Mouse (Mus musculus) thymus, postnatal 0 days (tissue): Measurements from ENCODE around the gene Plscr3. TPM values are rescaled to one million over a fixed set of nuclear protein-coding genes. Genes with fewer than 3 reads are reported as not detected.

Experiments
- DNase-seq: peaks from one replicate; pipeline ENCODE4 v3.0.0-alpha.2; 2015; ENCODE audit warnings: low spot score
- microRNA-seq: library from miRNA; unstranded; fragments of <30 nt; microRNA quantifications from one replicate; pipeline ENCODE4, GENCODE M21; 2016; ENCODE audit warnings: borderline number of aligned reads
- polyA plus RNA-seq: library from polyadenylated mRNA; unstranded; fragments of >200 nt; fragmentation: Nextera tagmentation; extraction: Ambion mirVana; gene quantifications from 2 replicates; pipeline ENCODE4 v1.2.1, GENCODE M21; 2015

Gene Plscr3
- polyA plus RNA-seq, 1 experiment from 2014 or later, result 68.4 TPM

- no peak for DNase-seq
Measured at GRCm38 (mm10) chr11:69891482-69891881, 45.3 kb downstream of the Plscr3 start.

GRCm38 (mm10) chr11:69894671-69895070 lies 48.5 kb downstream of the Plscr3 start:
- peak; percentile 88 for DNase-seq

- DNase-seq, result peak; percentile 81
Measured at GRCm38 (mm10) chr11:69895291-69895690, 49.1 kb downstream of the Plscr3 start, which contains the start of gene Acap1. Gene Acap1, minus strand, starts transcription at chr11:69895539.

DNA sequence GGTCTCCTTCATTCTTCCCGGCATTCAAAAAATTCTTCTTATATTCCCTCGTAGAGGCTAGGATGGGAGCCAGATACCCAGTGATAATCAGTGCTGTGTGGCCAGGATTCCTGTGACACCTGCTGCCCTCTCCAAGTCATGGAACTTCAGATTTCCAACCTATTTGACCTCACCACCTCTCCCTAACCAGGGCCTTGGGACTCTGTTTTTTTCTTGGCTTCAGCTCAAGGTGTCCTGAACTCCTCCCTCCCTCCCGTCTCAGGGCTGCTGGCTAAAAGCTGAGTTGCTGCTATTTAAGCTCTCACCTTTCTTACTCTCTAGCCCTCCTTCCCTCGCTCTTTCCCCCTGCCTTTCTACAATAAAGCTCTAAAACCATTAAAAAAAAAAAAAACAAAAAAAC lies 53.7 kb downstream of the Plscr3 start:
- no peak for DNase-seq

DNA sequence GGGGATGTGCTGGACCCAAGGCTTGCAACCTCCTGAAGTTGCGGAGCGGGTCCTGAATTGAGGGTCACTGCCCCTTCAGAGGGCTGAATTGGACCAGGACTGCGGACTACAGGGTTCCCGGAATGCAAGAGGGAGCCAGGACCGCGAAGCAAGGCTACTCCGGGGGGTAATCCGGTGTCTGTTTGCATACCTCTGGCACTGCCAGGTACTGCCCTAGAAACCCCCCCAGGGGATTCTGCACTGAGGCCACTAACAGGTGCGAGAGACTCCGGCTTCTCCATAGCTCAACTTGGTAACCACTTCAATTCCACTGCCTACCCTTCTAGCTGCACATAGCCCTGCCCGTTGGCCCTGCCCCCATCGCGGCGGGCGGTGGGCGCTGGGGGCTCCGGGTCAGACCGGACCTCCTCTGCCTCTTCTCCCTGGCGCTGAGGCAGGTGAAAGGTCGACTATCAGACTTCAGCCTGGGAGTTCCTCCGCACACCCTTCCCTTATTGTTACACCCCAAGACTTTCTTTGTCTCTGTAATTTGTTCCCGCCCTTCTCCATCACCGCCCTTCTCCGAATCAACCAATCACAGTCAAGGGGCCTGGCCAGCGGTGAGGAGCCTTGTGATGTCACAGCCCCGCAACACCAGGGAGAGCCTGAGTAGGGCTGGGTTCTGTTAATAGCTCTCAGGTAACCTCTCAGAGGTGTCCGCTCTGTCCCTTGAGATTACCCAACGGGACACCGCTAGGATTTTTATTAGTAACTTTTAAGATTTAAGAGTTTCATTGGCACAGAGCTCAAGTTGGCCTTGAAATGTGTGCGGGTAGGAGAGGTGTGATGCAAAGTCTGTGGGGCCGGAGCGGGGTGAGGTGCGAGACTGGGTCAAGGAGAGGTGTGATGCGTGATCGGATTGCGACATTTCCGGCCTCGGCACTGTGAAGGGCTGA lies 54.6 kb downstream of the Plscr3 start, which contains the start of the genes 2810408A11Rik and Neurl4:
2810408A11Rik (minus strand) TSS at position 517 of the 935 bp plus-strand sequence.
Neurl4 (plus strand) TSS at position 602 of the 935 bp plus-strand sequence.
- peak; percentile 96 for DNase-seq

DNA sequence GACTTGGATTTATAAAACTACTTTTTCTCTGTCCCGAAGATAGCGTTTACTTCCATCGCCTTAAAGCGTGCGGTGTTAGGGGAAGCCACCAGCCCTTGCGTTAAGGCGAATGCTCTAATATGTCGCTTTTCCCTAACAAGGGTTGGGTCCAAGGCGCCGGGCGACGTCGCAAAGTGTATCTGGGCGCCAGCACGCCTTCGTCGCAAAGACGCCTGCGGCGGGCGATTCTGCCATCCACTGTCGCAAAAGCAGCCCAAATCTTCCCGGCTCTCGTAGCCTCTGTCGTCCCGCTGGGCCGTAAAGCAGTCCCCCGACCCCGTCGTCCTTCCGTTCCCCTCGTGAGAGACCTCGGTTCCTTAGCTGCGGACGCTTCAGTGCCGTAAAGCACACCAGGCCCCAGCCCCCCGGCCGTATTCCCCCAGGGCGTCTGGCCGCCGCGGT lies 55.2 kb downstream of the Plscr3 start:
- peak; percentile 98 for DNase-seq

Small RNA genes lying within 50 kb of the gene (microRNA-seq; reads per million reads assigned to microRNA genes)
- not detected for gene Mir6924

Other genes starting within 250 kb of the Plscr3 start
- gene Atp1b2, start 240.4 kb upstream of the Plscr3 start, polyA plus RNA-seq, result 1.7 and 1.8 TPM in 2 replicates
- 0.13 TPM in 1 of 2 replicates, not detected in the other for gene Shbg, start 228.5 kb upstream of the Plscr3 start, polyA plus RNA-seq
- gene Sat2, start 224.4 kb upstream of the Plscr3 start, polyA plus RNA-seq, result 3.5 and 4.3 TPM in 2 replicates
- gene Fxr2, start 213.4 kb upstream of the Plscr3 start, polyA plus RNA-seq, result 18.4 and 26.6 TPM in 2 replicates
- gene Sox15, start 191.1 kb upstream of the Plscr3 start, polyA plus RNA-seq, result 0.15 and 0.22 TPM in 2 replicates
- gene Mpdu1, start 183.7 kb upstream of the Plscr3 start, polyA plus RNA-seq, result 71.1 and 75.2 TPM in 2 replicates
- 32.5 and 33.3 TPM in 2 replicates for gene Cd68, start 180.2 kb upstream of the Plscr3 start, polyA plus RNA-seq
- gene Eif4a1, start 174.0 kb upstream of the Plscr3 start, polyA plus RNA-seq, result 560 and 602 TPM in 2 replicates
- gene Senp3, start 164.3 kb upstream of the Plscr3 start, polyA plus RNA-seq, result 60.2 and 69.1 TPM in 2 replicates
- gene Tnfsf13, start 160.6 kb upstream of the Plscr3 start, polyA plus RNA-seq, result 0.31 and 0.49 TPM in 2 replicates
- gene Tnfsf12, start 150.5 kb upstream of the Plscr3 start, polyA plus RNA-seq, result 2.6 and 2.7 TPM in 2 replicates
- 1.5 and 2.1 TPM in 2 replicates for gene Tnfsfm13, start 150.3 kb upstream of the Plscr3 start, polyA plus RNA-seq
- gene Polr2a, start 87.7 kb upstream of the Plscr3 start, polyA plus RNA-seq, result 20.6 and 22.4 TPM in 2 replicates
- 0.14 TPM in 1 of 2 replicates, not detected in the other for gene Slc35g3, start 84.4 kb upstream of the Plscr3 start, polyA plus RNA-seq
- 2.5 and 2.6 TPM in 2 replicates for gene Zbtb4, start 80.5 kb upstream of the Plscr3 start, polyA plus RNA-seq
- 3.2 and 3.4 TPM in 2 replicates for gene Chrnb1, start 50.4 kb upstream of the Plscr3 start, polyA plus RNA-seq
- gene Fgf11, start 44.5 kb upstream of the Plscr3 start, polyA plus RNA-seq, result 0.65 and 0.84 TPM in 2 replicates
- 11.2 and 12.8 TPM in 2 replicates for gene Tmem102, start 40.8 kb upstream of the Plscr3 start, polyA plus RNA-seq
- not detected in 2 replicates for gene Gm39566, start 31.1 kb upstream of the Plscr3 start, polyA plus RNA-seq
- not detected in 2 replicates for gene Spem2, start 27.9 kb upstream of the Plscr3 start, polyA plus RNA-seq
- not detected in 2 replicates for gene Spem1, start 24.2 kb upstream of the Plscr3 start, polyA plus RNA-seq
- 1.2 and 1.9 TPM in 2 replicates for gene Nlgn2, start 8.6 kb upstream of the Plscr3 start, polyA plus RNA-seq
- gene Tmem256, start 7.9 kb upstream of the Plscr3 start, polyA plus RNA-seq, result 325 and 342 TPM in 2 replicates
- gene Tnk1, start 12.4 kb downstream of the Plscr3 start, polyA plus RNA-seq, result 1.1 and 1.5 TPM in 2 replicates
- not detected in 2 replicates for gene Tmem95, start 31.6 kb downstream of the Plscr3 start, polyA plus RNA-seq
- gene Kctd11, start 35.0 kb downstream of the Plscr3 start, polyA plus RNA-seq, result 1.7 and 2.3 TPM in 2 replicates
- gene Acap1, start 49.2 kb downstream of the Plscr3 start, polyA plus RNA-seq, result 150 and 176 TPM in 2 replicates
- gene 2810408A11Rik, start 54.6 kb downstream of the Plscr3 start, polyA plus RNA-seq, result 19.8 and 26.0 TPM in 2 replicates
- gene Neurl4, start 54.7 kb downstream of the Plscr3 start, polyA plus RNA-seq, result 6.2 and 7.5 TPM in 2 replicates
- gene Gps2, start 67.5 kb downstream of the Plscr3 start, polyA plus RNA-seq, result 94.8 and 106 TPM in 2 replicates
- gene Eif5a, start 75.6 kb downstream of the Plscr3 start, polyA plus RNA-seq, result 2,117 and 2,260 TPM in 2 replicates
- 2.6 and 3.6 TPM in 2 replicates for gene Ybx2, start 89.4 kb downstream of the Plscr3 start, polyA plus RNA-seq
- gene Slc2a4, start 101.8 kb downstream of the Plscr3 start, polyA plus RNA-seq, result 11.7 and 11.9 TPM in 2 replicates
- gene Cldn7, start 118.4 kb downstream of the Plscr3 start, polyA plus RNA-seq, result 14.4 and 14.8 TPM in 2 replicates
- gene Ctdnep1, start 134.8 kb downstream of the Plscr3 start, polyA plus RNA-seq, result 24.1 and 25.6 TPM in 2 replicates
- gene Elp5, start 136.1 kb downstream of the Plscr3 start, polyA plus RNA-seq, result 92.6 and 98.6 TPM in 2 replicates
- 400 and 425 TPM in 2 replicates for gene Gabarap, start 144.8 kb downstream of the Plscr3 start, polyA plus RNA-seq
- 52.2 and 61.3 TPM in 2 replicates for gene Phf23, start 149.4 kb downstream of the Plscr3 start, polyA plus RNA-seq
- gene Dvl2, start 154.2 kb downstream of the Plscr3 start, polyA plus RNA-seq, result 20.6 and 21.0 TPM in 2 replicates
- gene Acadvl, start 169.0 kb downstream of the Plscr3 start, polyA plus RNA-seq, result 105 and 107 TPM in 2 replicates
- 3.8 and 6.6 TPM in 2 replicates for gene Dlg4, start 170.6 kb downstream of the Plscr3 start, polyA plus RNA-seq
- gene Asgr1, start 207.7 kb downstream of the Plscr3 start, polyA plus RNA-seq, result 0.31 and 0.49 TPM in 2 replicates
- 0.26 and 0.42 TPM in 2 replicates for gene Asgr2, start 246.3 kb downstream of the Plscr3 start, polyA plus RNA-seq